Mouse (Mus musculus) cerebellum, adult 2 months (tissue): Measurements from ENCODE around the gene Pafah1b3.

Experiments used
- CTCF ChIP-seq: fragments of 200-500 bp; IDR thresholded peaks from 2 replicates; pipeline ENCODE4 v1.5.1; 2011; ENCODE audit warnings: low read depth, mild to moderate bottlenecking, control low read depth, low read length, moderate library complexity, borderline replicate concordance; ENCODE audit not compliant: insufficient read depth
- POLR2A ChIP-seq: fragments of 200-500 bp; IDR thresholded peaks from 2 replicates; pipeline ENCODE4 v1.6.1; 2011; ENCODE audit warnings: low read length, control low read depth, borderline replicate concordance; ENCODE audit not compliant: insufficient read depth

- TF ChIP-seq CTCF: peak; percentile 65
- peak; percentile 53; the same call in 1 of the 2 replicates for TF ChIP-seq POLR2A
Observed at GRCm38 (mm10) chr7:25278341-25279075, 19.3 kb downstream of the Pafah1b3 start.
